Mouse (Mus musculus) cerebellum, postnatal 4 days (tissue): ENCODE measurements around the gene Defb41.
A peak's percentile ranks its signal among the peaks of the same experiment; 100 is the strongest.
"Not testable (repeated sequence)": the region's sequence is repeated elsewhere in the genome, so short reads cannot be mapped to it uniquely, and the experiment has no call there.

Experiments
- DNase-seq, 2 experiments: peaks; one replicate each; pipeline ENCODE4 v3.0.0; 2022; ENCODE audit warnings: low spot score in 2 of 2, mixed read lengths in 1 of 2

Defb41 gene

GRCm38 (mm10) chr1:18265038-18265437, at the start of gene Defb41:
Gene Defb41, minus strand, starts transcription at chr1:18265138.
- no peak for DNase-seq

DNA sequence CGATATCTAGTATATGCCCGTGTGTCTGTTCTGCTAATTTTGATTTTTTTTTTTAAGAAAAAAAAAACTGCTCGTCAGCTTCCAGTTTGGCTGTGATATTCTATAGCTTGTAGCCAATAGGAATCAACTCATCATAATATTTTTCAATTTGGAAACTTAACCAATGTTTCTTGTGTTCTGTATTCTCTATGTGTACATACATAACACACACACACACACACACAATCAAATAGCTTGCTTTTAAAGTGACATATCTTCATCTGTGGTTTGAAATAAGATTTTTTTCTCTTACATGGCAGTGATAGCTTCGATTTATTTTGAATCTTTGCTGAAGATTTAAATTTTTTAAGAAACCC, 43.5 kb upstream of the Defb41 start:
- no peak for DNase-seq

DNA sequence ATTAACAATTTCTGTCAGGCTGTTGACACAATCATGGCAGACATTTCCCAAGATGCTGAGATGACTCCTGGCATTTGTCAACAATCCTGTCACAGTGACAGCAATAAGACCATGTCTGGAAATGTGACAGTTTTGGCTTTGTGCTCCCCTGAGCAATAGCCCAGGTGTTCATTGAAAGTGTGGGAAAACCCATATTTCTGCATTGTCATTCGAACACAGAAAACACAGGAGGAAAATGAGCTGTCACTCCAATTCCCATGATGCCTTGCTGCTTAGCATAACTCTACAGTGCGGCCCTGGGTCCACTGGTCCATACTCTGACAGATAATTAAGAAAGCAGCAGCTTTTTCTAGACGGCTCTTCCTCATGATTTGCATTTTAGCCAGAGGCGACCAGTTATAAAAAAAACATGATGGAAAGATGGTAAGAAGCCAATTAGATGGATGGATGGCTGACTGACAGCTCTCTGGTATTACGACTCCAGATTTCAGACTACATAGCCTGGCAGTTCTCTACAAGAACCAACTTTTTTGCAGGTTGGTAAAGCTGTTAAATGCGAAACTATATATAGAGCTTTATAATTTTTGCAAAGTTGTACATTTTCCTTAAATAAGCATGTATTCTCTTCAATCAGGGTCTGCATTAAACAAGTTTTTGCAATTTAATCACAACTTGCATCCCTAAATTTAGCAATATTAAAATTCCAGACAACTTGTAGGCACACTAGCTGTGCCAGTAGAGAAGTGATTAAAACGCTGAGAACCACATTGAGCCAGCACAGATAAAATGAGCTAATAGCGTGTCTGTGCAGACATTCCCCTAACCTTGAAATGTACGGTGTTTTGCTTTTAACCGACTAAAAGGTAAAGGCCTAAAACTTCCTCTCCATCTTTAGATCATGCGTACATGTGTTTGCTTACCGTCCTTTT, 42.9 kb upstream of the Defb41 start:
- no peak for DNase-seq

DNA sequence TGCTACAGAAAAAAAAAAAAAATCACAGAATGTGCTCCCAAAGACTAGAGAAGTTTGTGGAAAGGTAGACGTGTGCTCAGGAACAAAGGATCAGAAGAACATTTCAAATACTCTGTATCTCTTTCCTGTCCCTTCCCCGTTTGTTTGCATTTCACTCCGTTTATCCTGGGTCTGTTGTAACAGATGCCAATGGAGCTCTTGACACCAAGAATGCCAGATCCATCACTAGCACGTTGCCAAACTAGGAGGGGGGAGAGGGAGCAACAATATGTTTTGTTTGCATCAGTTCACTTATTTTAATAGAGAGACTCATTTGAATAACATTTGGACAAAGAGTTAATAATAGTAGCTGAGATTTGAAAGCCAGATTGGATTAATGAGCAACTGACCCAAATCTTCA, 27.6 kb upstream of the Defb41 start:
- DNase-seq = no peak

DNA sequence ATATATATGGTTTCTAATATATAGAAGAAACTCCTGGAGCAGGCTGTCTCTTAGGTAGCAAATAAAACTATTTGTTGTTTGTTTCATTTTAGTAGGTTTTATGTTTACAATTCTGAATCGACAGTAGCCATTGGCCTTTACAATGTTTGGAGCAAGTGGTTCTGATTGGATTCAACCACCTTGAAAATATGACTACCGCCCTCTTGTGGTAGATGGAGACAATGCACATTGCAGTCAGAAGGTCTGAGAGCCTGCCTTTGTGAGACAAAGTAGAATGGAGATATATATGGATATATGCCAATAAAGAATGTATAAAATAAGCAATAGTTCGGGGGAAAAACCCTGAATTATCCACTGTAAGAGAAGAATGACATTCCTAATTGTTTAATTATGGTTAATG, 23.9 kb upstream of the Defb41 start:
- DNase-seq = peak in 1 of 2 experiments; percentile 2

GRCm38 (mm10) chr1:18287371-18287770, 22.4 kb upstream of the Defb41 start:
- DNase-seq = no peak

DNA sequence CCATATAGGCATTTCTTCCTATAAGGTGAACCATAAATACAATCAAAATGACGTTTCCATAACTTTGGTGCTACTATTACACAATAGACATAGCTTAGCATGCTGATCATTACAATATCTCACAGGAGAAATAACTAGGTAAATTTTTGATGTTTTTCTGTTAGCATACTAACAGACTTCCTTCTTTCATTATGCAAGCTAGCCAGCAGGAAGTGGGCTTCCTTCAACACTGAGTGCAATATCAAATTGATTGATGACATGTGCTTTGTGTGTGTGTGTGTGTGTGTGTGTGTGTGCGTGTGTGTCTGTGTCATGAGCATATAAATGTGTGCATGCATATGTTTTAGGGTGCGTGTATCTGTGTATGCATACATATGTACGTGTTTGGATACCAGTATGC, 6.2 kb upstream of the Defb41 start:
- no peak for DNase-seq

DNA sequence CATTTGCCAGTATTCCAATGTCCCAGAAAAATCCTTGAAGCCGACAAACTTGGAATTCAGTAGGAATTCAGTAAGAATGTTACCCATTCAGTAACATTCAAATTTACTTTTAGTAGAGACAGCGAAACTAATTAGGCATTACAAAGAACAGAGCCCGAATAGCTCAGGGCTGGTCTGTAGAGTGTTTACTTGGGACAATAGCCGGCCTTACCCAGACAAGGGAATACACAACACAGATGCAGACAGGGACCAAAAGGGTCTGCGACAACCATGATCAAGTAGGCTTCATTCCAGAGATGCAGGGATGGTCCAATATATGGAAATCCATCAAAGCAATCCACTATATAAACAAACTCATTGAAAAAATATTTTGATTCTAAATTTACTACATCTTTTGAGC, 3.9 kb upstream of the Defb41 start:
- no peak for DNase-seq

- DNase-seq = not testable (repeated sequence)
Measured at GRCm38 (mm10) chr1:18245801-18246580, 18.9 kb downstream of the Defb41 start.

DNA sequence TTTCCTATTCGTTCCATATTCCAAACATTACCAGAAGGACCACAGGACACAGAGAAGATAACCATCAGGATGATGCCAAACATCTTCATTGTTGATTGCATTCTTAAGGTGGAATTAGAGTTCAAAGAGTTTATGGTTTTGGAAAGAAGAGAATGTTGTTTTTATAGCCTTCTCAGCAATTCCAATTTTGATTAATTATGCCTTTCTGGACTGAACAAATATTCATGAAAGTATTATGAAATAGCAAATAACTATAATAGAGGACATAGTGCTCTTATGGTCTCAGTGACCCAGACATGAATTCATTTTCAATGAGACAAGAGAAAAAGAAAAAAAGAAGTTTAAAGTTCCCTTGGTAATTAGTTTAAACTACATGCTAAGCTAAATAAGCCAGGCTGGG, 27.6 kb downstream of the Defb41 start, which contains the start of gene Defb18:
Gene Defb18 (minus strand): TSS at position 101 of the 400 bp plus-strand sequence.
- DNase-seq = no peak

DNA sequence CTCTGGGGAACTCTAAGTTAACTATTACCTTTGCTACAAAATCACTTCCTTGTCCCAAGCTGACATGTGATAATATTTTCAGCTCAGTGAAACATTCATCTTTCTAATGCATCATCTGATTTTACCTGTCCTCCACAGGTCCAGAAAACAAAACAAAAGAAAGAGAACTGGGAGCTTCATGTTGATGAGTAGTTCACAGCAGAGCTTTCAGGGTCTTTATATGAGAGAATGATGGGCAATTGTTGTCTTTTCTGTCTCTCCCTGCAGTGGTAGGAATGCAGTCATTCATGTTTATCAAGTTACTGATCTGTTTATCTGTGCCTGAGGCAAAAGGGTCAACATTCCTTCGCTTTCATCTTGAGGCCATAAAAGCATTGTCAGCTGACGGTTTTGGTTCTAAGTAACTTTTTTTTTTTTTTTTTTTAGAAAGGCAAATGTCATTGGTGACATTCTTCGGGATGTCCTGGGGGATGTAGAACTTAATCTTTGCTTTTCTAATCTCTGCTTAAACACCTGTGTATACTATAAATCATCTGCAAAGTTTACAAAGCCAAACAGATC, 41.5 kb downstream of the Defb41 start:
- no peak for DNase-seq
